Mouse (Mus musculus) heart, postnatal 10 days (tissue): ENCODE results near the gene Cfap61. TPM values are rescaled to one million over a fixed set of nuclear protein-coding genes. Genes with fewer than 3 reads are reported as not detected.

Experiments used
- DNase-seq, 2 experiments: peaks; one replicate each; pipeline ENCODE4 v3.0.0; 2021
- intact Hi-C: fragments of 180-260 bp; cut with DNase I; formaldehyde crosslinking; loops from one replicate; pipeline ENCODE4 v1.15.1; 2025
- total RNA-seq, 2 experiments: library from RNA; stranded (reverse); gene quantifications; 2 replicates each; pipeline ENCODE4 v1.2.3; 2021

Cfap61 gene
- total RNA-seq, 2 experiments from 2014 or later = 1.0 to 1.7 TPM

GRCm38 (mm10) chr2:145948402-145948954 lies 13.9 kb downstream of the Cfap61 start:
- intact Hi-C loops = no loop called here
- no peak for DNase-seq

GRCm38 (mm10) chr2:145949475-145950068 lies 15.0 kb downstream of the Cfap61 start:
- intact Hi-C loops = loop anchor here (10.0 kb wide), 1 partner anchor 665 kb away; no protein-coding TSS in a partner anchor
- no peak for DNase-seq

DNA sequence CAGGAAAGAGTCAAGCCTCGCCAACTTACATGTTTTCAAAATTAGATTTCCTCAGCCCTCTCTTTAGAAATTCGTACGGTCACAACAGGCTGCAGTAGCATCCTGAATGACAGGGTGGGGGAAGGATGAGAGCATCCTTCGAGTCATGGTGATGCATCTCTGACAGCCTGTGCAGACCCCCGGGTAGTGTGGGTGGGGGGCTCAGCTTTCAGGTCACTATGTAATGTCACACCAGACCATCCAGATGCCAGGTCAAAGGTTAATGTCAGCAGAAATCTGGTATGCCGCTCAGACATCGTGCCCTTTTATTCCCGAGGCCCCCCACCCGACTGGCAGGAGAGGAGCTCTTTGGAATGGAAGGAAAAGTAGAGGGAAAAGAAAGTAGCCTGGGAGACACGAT lies 15.7 kb downstream of the Cfap61 start:
- no peak for DNase-seq
- intact Hi-C loops = loop anchor here (10.0 kb wide), 1 partner anchor 665 kb away; no protein-coding TSS in a partner anchor

DNA sequence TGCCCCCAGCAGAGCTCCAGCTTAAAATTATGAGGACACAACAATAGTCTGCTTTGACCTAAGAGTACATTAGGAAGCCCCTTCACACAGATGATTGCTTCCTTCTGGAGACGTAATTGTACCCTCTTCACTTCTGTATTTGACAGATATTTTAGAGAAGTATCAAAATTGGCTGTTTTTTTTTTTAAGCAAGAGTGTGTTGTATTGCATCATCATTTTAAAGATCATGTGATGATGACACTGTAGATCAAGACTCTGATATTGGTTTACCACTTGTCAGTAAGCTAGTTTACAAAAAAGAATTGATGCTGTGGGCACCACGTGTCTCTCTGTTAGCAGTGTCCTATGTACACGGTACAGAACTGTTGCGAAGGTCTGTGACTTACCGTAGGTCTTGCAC lies 18.1 kb downstream of the Cfap61 start:
- DNase-seq = no peak
- intact Hi-C loops = loop anchor here (10.0 kb wide), 1 partner anchor 662 kb away; no protein-coding TSS in a partner anchor

DNA sequence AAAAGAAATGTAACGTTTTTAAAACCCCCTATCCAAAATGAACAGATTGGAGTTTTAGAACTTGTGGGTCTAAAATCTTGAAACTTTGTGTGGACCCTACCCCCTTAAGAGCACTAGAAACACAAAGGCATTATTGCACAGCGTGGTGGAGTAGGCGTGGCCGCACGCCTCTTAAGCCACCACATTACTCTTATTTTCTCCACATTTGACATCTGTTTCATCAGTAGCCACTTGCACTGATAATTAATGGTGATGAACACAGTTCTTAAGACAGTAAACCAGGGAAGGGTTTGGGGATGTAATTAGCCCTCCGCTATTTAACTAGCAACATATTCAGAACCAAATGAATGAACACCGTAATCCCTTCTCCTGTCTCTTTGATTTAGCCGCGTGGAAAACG lies 21.3 kb downstream of the Cfap61 start:
- DNase-seq = no peak
- intact Hi-C loops = loop anchor here (2.0 to 10.0 kb wide), 3 partner anchors 256 to 659 kb away; no protein-coding TSS in a partner anchor

- no peak for DNase-seq
- intact Hi-C loops = loop anchor here (2.0 to 10.0 kb wide), 3 partner anchors 256 to 658 kb away; no protein-coding TSS in a partner anchor
Measured at GRCm38 (mm10) chr2:145956318-145956717, 21.7 kb downstream of the Cfap61 start.

GRCm38 (mm10) chr2:145957450-145957849 lies 22.9 kb downstream of the Cfap61 start:
- intact Hi-C loops = loop anchor here (1.0 to 10.0 kb wide), 4 partner anchors 255 to 657 kb away; no protein-coding TSS in a partner anchor
- DNase-seq = peak in 1 of 2 experiments; percentile 30

DNA sequence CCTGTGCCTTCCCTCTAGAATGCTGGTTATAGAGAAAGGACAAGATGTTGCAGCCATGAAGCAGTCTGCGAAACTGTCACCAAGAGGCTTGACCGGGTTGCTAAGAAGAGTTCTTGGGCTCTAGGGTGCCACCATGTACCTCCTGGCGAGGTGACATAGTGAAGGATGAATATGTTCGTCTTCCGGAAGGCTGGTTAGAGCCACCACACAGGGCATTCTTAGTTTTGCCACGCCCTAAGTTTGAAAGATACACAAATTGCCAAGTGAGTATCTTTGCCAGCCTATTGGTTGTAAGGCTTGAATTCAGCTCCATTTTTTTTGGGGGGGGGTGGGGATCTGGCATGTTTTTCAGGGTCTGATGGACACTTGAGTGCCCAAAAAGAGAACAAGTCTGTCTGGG lies 23.5 kb downstream of the Cfap61 start:
- DNase-seq = no peak
- intact Hi-C loops = loop anchor here (5.0 to 10.0 kb wide), 2 partner anchors 254 to 657 kb away; no protein-coding TSS in a partner anchor

GRCm38 (mm10) chr2:145958551-145958950 lies 24.0 kb downstream of the Cfap61 start:
- intact Hi-C loops = loop anchor here (5.0 to 10.0 kb wide), 2 partner anchors 254 to 656 kb away; no protein-coding TSS in a partner anchor
- DNase-seq = no peak

GRCm38 (mm10) chr2:145961861-145962260 lies 27.3 kb downstream of the Cfap61 start:
- no peak for DNase-seq
- intact Hi-C loops = no loop called here

GRCm38 (mm10) chr2:145970751-145971150 lies 36.2 kb downstream of the Cfap61 start:
- no peak for DNase-seq
- intact Hi-C loops = no loop called here

DNA sequence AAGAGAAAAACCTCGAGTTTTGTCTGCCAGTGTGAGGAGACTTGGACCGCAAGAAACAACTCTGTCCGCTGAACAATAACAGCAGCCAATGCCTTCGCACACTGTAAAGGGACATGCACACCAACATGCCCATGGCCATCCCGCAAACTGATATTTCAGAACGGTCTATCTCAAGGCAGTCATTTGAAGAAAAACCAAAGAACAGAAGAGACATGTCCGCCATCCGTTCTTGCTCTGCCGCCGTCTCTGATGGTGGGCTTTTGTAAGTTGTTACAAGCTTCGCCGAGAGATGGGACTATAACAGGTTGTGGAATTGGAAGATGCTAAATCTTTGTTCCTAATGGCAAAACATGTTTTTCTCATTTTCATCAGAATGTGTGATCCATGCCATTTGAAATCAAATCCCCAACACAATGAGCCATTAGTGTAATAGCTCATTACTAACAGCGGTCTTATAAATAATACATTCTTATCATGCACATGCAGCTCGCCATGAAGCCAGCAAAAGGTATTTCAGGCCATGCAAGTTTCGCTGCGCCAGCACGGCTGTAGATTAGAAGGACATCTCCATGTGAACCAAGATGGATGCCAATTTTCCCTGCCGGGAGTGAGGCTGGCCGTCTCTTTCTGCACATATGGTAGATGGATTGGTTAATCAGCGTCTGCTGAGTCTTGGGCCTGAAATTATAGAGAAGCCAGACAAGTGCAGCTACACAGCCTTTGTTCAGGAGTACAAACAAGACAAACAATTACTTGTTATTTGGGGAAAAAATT lies 36.8 kb downstream of the Cfap61 start:
- DNase-seq = no peak
- intact Hi-C loops = no loop called here

DNA sequence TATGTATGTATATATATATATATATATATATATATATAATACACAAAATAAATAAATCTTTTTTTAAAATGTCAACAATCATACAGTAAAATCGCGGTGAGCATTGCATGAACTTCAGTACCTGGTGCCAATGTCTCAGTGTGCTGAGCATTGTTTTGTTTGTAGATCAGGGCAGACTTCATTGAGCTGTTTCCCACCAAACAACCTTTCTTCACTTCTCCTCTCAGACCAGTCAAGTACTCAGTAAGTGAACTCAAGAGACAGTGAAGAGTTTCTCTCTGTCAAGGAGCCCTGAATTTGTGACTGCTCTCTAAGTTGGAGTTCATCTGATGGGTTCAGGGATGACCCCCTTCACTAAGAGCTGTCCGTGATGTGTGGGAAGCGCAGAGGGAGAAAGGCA lies 38.0 kb downstream of the Cfap61 start:
- no peak for DNase-seq
- intact Hi-C loops = no loop called here

DNA sequence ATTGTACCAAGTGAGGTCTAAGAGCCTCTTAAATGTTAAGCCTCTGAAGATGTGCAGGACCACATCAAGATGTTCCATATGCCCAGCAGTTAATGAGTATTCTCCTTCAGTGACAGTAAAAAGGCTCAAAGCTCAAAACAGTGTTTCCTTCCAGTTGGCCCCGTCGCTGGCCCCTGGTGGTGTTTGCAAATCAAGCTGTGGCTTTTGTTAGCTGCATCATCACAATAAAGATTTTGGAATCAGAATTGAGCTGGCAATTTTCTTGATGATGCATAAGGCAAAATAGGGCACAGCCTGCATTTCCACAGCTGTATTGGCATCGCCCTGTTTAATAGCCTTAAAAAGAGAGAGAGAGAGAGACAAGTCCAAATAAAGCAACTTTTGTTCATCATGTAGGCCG lies 45.0 kb downstream of the Cfap61 start:
- intact Hi-C loops = no loop called here
- DNase-seq = no peak

DNA sequence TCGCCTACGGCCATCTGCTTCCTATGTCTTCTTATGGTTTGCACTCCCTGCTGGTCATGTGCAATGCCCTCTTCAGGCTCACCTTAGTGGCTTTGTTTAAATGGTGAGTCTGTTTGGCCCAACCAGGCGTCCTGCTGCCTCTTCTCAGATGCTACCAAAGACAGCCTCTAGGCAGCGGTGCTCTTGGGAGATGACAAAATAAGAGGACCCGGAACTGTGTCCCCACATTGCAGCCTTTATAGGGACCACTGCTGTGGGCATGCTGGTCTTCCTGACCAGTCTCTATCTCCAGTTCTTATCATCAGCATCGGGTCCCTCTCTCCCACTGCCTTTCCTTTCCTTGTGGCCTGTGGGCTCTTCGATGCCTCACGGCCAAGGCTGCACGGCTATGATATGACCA lies 46.3 kb downstream of the Cfap61 start:
- intact Hi-C loops = no loop called here
- no peak for DNase-seq

GRCm38 (mm10) chr2:145981699-145982112 lies 47.1 kb downstream of the Cfap61 start:
- intact Hi-C loops = no loop called here
- DNase-seq = no peak

DNA sequence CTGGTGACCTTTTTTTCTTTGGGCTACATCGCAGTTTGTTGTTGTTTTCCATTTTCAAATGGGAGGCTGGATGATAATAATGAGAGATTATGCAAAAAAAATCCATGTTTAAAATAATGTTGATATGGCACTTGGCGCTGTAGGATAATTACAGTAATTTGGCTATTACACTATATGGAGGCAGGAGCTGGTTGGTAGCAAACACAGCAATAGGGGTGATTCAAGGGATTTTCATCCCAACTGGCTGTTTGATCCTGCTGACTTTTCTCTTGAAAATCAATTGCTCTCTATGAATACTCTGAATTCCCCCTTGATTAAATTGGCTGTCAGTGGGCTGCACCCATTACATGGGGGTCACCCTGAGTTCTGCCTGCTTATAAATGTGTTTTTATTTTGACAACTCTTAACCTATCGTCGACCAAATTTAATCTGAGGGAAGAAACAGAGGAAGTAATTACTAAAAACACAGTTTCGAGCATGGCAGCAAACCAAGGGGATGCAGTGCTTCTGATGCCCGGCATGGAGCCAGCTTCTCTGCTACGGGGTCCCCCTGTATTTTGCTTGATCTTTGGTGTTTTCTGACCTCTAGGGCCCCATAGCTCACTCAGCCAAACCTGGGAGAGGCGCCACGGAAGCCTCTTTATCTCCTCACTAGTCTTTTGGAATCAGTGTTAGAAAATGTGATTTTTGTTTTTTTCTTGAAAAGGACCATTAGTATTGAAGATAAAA lies 47.9 kb downstream of the Cfap61 start:
- no peak for DNase-seq
- intact Hi-C loops = no loop called here

- intact Hi-C loops = no loop called here
- no peak for DNase-seq
Measured at GRCm38 (mm10) chr2:145987757-145988156, 53.2 kb downstream of the Cfap61 start.

DNA sequence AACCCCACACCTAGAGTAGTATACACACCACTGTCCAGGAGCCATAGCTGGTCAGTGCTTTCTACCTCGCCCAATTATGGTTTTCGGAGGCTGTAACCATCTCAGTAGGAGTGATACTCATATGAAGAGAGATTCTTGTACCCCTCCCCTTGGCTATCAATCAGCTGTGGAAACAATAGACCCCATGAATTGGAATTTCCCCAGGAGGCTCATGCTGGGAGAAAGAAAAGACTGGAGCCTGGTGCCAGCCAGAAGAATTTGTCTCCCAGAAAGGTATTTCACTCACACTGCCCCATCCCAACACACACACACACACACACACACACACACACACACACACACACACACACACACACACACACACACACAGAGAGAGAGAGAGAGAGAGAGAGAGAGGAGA lies 55.9 kb downstream of the Cfap61 start:
- DNase-seq = no peak
- intact Hi-C loops = no loop called here

DNA sequence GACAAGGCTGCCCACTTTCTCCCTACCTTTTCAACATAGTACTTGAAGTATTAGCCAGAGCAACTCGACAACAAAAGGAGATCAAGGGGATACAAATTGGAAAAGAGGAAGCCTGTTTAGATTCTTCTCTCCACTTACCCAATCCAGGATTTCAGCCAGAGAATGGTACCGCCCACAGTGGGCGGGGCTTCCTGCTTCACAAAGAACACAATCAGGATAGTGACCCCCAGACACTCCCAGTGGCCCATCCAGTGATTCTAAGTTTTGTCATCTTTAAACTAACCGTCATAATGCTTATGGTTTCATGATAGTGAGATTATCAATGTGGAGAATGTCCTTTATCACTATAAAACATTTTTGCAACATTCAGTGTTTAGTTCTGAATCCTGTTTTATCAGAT lies 61.9 kb downstream of the Cfap61 start:
- intact Hi-C loops = no loop called here
- no peak for DNase-seq
